Mouse (Mus musculus): ENCODE results near the gene Gramd4.
"Not testable (repeated sequence)": the region's sequence is repeated elsewhere in the genome, so short reads cannot be mapped to it uniquely, and the experiment has no call there.

Gene Gramd4

DNA sequence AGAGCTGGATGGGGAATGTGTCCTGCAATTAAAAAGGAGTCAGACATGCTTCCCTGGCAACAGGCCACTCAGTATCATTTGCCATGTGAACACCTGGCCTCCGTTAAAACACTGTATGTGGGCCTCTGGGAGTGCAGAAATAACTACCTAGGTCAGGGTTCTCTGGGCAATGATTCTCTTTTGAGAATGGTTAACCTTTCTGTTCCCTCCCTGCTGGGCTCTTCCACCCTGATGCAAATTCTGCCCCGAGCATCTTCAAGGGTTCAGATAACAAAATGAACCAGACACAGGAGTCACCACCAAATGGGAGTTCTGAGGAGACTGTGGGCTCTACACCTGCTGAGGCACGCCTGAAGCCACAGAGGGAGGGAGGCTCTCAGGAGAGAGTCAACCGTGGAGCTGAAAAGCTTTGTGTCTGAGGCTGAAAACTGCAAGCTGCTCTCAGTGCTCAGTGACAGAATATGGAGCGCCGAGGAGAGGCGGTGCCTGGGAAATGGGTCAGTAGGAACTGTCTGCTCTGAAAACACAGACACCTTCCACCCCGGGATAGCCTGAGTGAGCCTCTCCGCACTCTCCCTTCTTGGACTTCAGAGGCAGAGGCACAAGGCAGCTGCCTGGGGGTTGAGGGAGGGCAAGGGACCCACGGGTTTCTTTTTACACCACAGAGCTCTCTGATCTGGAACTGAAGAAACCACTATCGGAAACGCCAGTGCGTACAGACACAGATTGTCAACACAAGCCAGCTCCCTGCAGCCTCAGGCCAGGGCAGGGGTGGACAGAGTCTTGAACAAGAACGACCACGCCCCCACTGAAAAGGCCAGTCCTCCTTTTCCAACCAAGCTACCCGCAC lies 115.9 kb downstream of the Gramd4 start:
- no peaks in the 10 kb centered on the region for H3K36me3 ChIP-seq (ENCODE audit: control insufficient read depth, insufficient read depth, low read length, poor library complexity, severe bottlenecking)
- DNase-seq (ENCODE audit: low read depth, low spot score): peak; percentile 84
- no peaks in the 10 kb centered on the region for H3K27me3 ChIP-seq (ENCODE audit: control insufficient read depth, insufficient read depth, low read length, poor library complexity, severe bottlenecking)

- H3K36me3 ChIP-seq (ENCODE audit: control insufficient read depth, insufficient read depth, low read length, poor library complexity, severe bottlenecking): no peaks in the 10 kb centered on the region
- no peaks in the 10 kb centered on the region for H3K27me3 ChIP-seq (ENCODE audit: control insufficient read depth, insufficient read depth, low read length, poor library complexity, severe bottlenecking)
- DNase-seq (ENCODE audit: low read depth, low spot score): no peak
Observed at GRCm38 (mm10) chr15:86175253-86176050, 118.0 kb downstream of the Gramd4 start.

DNA sequence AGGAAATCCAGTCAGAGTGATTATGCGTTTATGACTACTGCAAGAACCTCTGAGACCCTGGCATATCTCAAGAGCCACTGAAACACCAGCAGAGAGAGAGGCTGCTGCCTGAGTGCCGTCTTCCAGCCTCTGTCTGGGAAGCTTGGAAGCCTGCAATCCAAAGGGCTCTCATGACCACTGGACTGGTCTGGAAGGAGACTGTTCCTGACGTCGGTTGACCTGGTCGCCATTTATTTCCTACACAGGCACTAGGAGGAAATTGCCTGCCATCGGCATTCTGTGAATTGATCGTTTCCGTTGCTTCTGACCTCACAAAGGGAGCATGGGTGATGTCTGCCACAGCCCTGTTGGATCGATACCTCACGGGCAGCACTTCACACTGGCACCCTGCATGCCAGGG lies 118.7 kb downstream of the Gramd4 start:
- DNase-seq (ENCODE audit: low read depth, low spot score): no peak
- Histone ChIP-seq H3K27me3 (ENCODE audit: control insufficient read depth, insufficient read depth, low read length, poor library complexity, severe bottlenecking) (no peaks in the 10 kb centered on the region), H3K36me3 (ENCODE audit: control insufficient read depth, insufficient read depth, low read length, poor library complexity, severe bottlenecking) (0 out of 2 replicates have a peak, but pooled peaks cover under 1% of the 10 kb centered on the region)

DNA sequence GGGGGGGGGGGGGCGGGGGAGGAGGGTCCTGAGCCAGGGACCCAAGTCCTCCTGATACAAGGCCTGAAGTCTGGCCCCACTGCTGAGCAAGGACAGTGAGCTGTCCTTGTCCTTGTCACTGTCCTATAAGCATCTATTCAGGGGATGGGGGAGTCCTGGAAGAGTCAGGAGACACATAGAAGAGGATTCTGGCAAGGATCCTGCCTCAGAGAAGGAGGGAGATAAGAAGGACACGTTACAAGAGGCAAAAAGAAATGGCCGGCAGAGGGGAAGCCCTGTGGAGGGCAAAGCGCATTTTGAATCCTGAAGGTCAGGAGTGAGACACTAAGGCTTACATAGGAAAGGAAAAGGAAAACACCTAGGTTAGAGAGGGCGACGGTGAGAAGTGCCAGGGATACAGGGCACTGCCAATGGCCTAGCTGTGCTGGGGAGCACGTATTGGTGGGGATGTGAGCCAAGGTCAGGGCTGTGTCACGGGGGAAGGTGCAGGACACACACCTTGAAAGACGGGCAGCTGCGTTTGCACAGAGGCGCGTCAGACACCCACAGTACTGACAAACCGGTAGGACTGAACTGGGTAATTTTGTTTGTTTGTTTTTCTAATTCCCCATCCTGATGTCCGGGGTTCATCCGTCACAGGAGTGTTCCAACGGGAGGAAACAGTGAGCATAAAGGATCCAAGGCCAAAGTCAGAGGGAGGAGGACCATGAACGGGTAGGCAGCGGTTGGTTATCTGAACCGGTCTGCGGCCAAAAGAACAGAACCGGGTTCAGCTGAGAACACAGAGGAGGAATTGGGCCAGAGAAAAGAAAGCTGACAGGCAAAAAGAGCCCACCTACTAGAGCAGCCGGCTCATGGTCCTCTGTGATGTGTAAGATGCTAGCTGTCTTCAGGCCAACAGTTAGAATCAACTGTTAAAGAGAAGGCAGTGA lies 119.5 kb downstream of the Gramd4 start:
- Histone ChIP-seq H3K36me3 (ENCODE audit: control insufficient read depth, insufficient read depth, low read length, poor library complexity, severe bottlenecking) (0 out of 2 replicates have a peak, but pooled peaks cover 2% of the 10 kb centered on the region), H3K27me3 (ENCODE audit: control insufficient read depth, insufficient read depth, low read length, poor library complexity, severe bottlenecking) (no peaks in the 10 kb centered on the region)
- DNase-seq (ENCODE audit: low read depth, low spot score): no peak

DNA sequence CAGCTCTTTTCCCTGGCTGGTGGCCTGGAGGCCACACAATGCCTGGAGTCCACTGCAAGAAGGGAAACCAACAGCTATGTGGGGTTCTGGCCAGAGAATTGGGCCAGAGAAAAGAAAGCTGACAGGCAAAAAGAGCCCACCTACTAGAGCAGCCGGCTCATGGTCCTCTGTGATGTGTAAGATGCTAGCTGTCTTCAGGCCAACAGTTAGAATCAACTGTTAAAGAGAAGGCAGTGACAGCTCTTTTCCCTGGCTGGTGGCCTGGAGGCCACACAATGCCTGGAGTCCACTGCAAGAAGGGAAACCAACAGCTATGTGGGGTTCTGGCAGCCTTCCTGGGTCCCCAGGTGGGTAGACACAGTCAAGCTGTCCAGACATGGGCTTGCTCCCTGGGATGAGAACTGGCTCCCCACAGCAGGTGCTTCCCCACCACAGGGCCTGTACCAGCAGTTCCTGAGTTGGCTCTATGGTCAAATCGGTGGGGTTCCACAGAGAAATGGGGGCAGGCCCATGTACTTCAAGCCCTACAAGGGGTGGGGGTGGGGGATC lies 120.3 kb downstream of the Gramd4 start:
- not testable (repeated sequence) for H3K36me3 ChIP-seq (ENCODE audit: control insufficient read depth, insufficient read depth, low read length, poor library complexity, severe bottlenecking); H3K27me3 ChIP-seq (ENCODE audit: control insufficient read depth, insufficient read depth, low read length, poor library complexity, severe bottlenecking); DNase-seq (ENCODE audit: low read depth, low spot score)

GRCm38 (mm10) chr15:86178594-86178993 lies 121.1 kb downstream of the Gramd4 start:
- no peak for DNase-seq (ENCODE audit: low read depth, low spot score)
- Histone ChIP-seq H3K27me3 (ENCODE audit: control insufficient read depth, insufficient read depth, low read length, poor library complexity, severe bottlenecking) (no peaks in the 10 kb centered on the region), H3K36me3 (ENCODE audit: control insufficient read depth, insufficient read depth, low read length, poor library complexity, severe bottlenecking) (0 out of 2 replicates have a peak, but pooled peaks cover 2% of the 10 kb centered on the region)

DNA sequence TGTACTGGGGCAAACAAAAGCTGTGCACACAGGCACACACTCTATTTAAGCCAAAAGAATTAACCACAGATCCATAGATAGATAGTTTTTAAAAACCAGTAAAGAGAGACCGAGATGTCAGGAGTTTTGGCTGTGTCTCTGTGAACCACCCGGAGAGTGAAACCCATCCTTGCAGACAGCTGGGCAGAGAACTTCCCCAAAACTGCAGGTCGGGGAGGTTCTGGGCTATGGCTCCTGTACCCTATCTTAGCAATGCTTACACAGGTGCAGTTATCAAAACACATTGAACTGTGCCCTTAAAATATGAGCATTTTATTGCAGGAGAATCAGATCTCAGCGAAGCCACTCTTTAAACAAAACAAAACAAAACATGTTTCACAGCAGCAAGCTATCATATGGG lies 122.9 kb downstream of the Gramd4 start:
- peak; percentile 86 for DNase-seq (ENCODE audit: low read depth, low spot score)
- Histone ChIP-seq H3K27me3 (ENCODE audit: control insufficient read depth, insufficient read depth, low read length, poor library complexity, severe bottlenecking) (no peaks in the 10 kb centered on the region), H3K36me3 (ENCODE audit: control insufficient read depth, insufficient read depth, low read length, poor library complexity, severe bottlenecking) (0 out of 2 replicates have a peak, but pooled peaks cover 2% of the 10 kb centered on the region)

- DNase-seq (ENCODE audit: low read depth, low spot score); H3K27me3 ChIP-seq (ENCODE audit: control insufficient read depth, insufficient read depth, low read length, poor library complexity, severe bottlenecking); H3K36me3 ChIP-seq (ENCODE audit: control insufficient read depth, insufficient read depth, low read length, poor library complexity, severe bottlenecking): not testable (repeated sequence)
Observed at GRCm38 (mm10) chr15:86181321-86181720, 123.8 kb downstream of the Gramd4 start.

DNA sequence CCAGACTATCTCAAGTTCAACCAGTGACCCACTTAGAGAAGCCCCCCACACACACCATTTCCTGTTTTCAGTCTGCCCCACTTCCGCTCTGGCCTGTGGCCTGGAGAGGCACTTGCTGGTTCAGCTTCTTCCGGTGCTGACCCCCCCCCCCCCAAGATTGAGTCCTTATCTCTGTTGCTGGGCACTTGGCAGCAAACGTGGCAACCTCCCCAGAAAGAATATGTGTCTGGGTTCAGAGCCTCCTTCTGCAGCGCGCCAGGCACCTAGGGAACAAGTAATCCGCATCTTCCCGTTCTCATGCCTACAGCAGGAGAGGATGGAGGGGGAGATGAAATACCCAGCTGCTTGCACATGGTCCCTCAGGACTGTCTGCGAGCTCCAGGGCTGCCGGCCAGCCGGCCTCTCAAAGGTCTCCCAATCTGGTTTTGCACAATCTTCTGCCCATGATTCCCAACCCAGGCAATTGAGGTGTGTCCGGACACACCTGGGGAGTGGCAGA lies 124.5 kb downstream of the Gramd4 start:
- 0 out of 2 replicates have a peak, but pooled peaks cover 2% of the 10 kb centered on the region for H3K36me3 ChIP-seq (ENCODE audit: control insufficient read depth, insufficient read depth, low read length, poor library complexity, severe bottlenecking)
- no peaks in the 10 kb centered on the region for H3K27me3 ChIP-seq (ENCODE audit: control insufficient read depth, insufficient read depth, low read length, poor library complexity, severe bottlenecking)
- peak; percentile 67 for DNase-seq (ENCODE audit: low read depth, low spot score)

DNA sequence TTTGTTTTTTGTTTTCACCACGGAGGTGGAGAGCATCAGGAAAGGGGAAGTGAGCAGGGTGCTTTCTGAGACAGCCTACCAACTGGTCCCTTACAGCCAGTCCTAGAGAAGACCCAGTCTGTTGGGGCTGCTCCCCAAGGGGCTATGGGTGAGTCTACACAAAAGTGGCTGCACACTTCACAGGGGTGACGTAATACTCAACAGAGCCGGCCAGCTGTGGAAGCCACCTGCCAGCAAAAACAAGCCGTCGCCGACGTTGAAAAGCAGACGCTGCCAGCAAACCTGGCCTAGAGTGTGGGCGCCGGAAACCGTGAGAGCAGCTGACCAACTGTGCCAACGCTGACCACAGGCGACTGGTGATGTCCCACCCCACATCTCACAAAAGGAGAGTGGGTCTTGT lies 125.2 kb downstream of the Gramd4 start:
- Histone ChIP-seq H3K27me3 (ENCODE audit: control insufficient read depth, insufficient read depth, low read length, poor library complexity, severe bottlenecking) (no peaks in the 10 kb centered on the region), H3K36me3 (ENCODE audit: control insufficient read depth, insufficient read depth, low read length, poor library complexity, severe bottlenecking) (0 out of 2 replicates have a peak, but pooled peaks cover 2% of the 10 kb centered on the region)
- peak; percentile 97 for DNase-seq (ENCODE audit: low read depth, low spot score)

DNA sequence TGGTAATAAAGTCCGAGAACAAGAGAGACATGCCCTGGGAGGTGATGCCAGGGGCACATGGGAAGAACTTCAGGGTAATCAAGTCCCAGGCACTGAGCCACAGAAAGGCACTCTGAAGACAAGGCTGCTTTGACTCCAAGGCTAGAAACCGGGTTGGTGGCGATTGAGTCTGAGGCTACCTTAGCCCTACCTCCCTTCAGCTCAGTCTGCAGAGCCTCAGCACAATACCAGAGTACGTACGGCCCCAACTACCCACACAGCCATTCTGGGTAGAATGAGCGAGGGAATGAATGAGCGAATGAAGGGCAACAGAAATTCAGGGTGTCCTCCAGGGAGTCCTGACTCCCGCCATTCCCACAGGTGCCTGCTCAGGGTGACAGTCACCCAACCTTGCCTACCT lies 126.0 kb downstream of the Gramd4 start:
- H3K36me3 ChIP-seq (ENCODE audit: control insufficient read depth, insufficient read depth, low read length, poor library complexity, severe bottlenecking): 0 out of 2 replicates have a peak, but pooled peaks cover 2% of the 10 kb centered on the region
- peak; percentile 48 for DNase-seq (ENCODE audit: low read depth, low spot score)
- no peaks in the 10 kb centered on the region for H3K27me3 ChIP-seq (ENCODE audit: control insufficient read depth, insufficient read depth, low read length, poor library complexity, severe bottlenecking)

DNA sequence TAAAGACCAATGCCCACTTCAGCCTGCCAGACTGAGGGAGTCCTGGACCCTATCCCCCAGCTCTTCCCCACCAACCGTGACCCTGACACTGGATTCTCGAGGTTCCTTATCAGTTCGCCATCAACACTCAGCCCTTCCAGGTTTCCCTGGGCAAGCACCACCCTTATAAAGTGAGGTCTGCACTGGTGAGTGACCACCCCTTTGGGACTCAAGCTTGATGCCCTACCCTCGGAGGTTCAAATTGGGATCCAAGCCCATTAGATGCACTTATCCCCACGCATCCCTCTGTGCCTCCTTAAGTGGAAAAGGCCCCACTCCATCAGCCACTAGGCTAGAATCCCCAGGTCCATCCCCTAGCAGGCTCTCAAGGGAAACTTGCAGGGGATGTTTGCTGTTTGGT lies 126.6 kb downstream of the Gramd4 start:
- DNase-seq (ENCODE audit: low read depth, low spot score): no peak
- H3K27me3 ChIP-seq (ENCODE audit: control insufficient read depth, insufficient read depth, low read length, poor library complexity, severe bottlenecking): no peaks in the 10 kb centered on the region
- 0 out of 2 replicates have a peak, but pooled peaks cover 2% of the 10 kb centered on the region for H3K36me3 ChIP-seq (ENCODE audit: control insufficient read depth, insufficient read depth, low read length, poor library complexity, severe bottlenecking)

DNA sequence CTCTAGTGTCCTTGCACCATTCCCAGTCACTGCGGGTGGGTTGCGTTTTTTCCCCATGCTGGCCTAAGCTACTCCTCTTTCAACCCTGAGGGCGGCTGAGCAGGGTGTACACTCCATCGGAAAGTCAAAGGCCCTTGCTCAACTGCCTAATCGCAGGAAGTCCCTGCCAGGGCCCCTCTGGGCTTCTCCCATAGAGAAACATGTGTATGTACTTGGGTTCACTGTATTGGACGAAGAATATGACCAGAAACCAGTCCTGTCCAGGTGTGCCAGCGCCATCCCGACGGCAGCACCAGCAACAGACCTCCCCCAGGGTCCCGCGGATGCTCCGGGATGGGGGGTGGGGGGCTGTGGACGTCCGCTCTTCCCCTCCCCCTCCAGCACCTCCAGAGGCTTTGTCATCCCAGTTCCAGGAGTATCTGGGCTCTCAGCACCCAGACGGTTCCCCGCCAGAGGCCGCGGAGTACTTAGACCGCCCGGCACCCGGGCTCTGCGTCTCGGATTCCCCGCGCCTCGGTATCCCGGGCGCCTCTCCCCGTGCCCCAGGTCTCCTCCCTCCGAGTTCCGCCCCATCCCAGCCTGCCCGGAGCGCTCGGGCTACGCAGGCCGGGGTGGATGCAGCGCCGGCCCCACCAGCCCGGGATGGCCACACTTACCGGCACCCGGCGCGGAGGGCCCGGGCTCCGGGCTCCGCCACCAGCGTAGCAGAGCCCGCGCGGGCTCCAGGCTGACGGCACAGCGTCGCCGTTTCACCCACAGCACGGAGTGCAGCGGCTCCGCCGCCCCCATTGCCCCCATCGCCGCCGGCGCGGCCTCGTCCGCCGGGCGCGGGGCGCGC lies 127.6 kb downstream of the Gramd4 start:
- 0 out of 2 replicates have a peak, but pooled peaks cover 2% of the 10 kb centered on the region for H3K36me3 ChIP-seq (ENCODE audit: control insufficient read depth, insufficient read depth, low read length, poor library complexity, severe bottlenecking)
- H3K27me3 ChIP-seq (ENCODE audit: control insufficient read depth, insufficient read depth, low read length, poor library complexity, severe bottlenecking): no peaks in the 10 kb centered on the region
- DNase-seq (ENCODE audit: low read depth, low spot score): peak; percentile 52
